Mouse (Mus musculus): ENCODE measurements around the gene Gm36864. TPM values are rescaled to one million over a fixed set of nuclear protein-coding genes. Genes with fewer than 3 reads are reported as not detected.

Gene Gm36864
- total RNA-seq, 2 experiments from 2014 or later, result not detected

Other genes starting within 250 kb of the Gm36864 start
- gene Klk1b11, start 240.3 kb upstream of the Gm36864 start, total RNA-seq (2021), result not detected
- gene Klk1b26, start 224.0 kb upstream of the Gm36864 start, total RNA-seq (2021), result under 1 TPM; 0.43 to 0.49 TPM
- gene Klk1b27, start 183.9 kb upstream of the Gm36864 start, total RNA-seq (2021), result not detected
- not detected for gene Klk1b21, start 133.8 kb upstream of the Gm36864 start, total RNA-seq (2021)
- gene Klk1b22, start 123.5 kb upstream of the Gm36864 start, total RNA-seq (2021), result not detected
- gene Klk1b16, start 99.4 kb upstream of the Gm36864 start, total RNA-seq (2021), result not detected
- gene Klk1b24, start 47.9 kb upstream of the Gm36864 start, total RNA-seq (2021), result not detected
- not detected for gene Klk1b3, start 38.0 kb upstream of the Gm36864 start, total RNA-seq (2021)
- gene Klk1b4, start 28.7 kb upstream of the Gm36864 start, total RNA-seq (2021), result not detected
- not detected for gene Klk1b5, start 20.2 kb upstream of the Gm36864 start, total RNA-seq (2021)
- under 1 TPM in 1 of 2 experiments, not detected in 1; 0.42 TPM for gene Klk1, start 10.8 kb upstream of the Gm36864 start, total RNA-seq (2021)
- under 1 TPM; 0.23 to 0.30 TPM for gene 1700028J19Rik, start 10.5 kb downstream of the Gm36864 start, total RNA-seq (2021)
- gene 2410002F23Rik, start 10.5 kb downstream of the Gm36864 start, total RNA-seq (2021), result 1 to 10 TPM; 6.3 to 8.2 TPM
- gene Acp4, start 21.2 kb downstream of the Gm36864 start, total RNA-seq (2021), result not detected
- not detected for gene Gm15517, start 25.3 kb downstream of the Gm36864 start, total RNA-seq (2021)
- 1 to 10 TPM; 1.6 to 2.2 TPM for gene Clec11a, start 70.7 kb downstream of the Gm36864 start, total RNA-seq (2021)
- gene Shank1, start 74.1 kb downstream of the Gm36864 start, total RNA-seq (2021), result under 1 TPM; 0.27 to 0.28 TPM
- 1 to 10 TPM; 1.6 to 2.1 TPM for gene Syt3, start 147.9 kb downstream of the Gm36864 start, total RNA-seq (2021)
- not detected for gene 1700008O03Rik, start 149.6 kb downstream of the Gm36864 start, total RNA-seq (2021)
- gene Lrrc4b, start 192.8 kb downstream of the Gm36864 start, total RNA-seq (2021), result under 1 TPM in 1 of 2 experiments, not detected in 1; 0.20 TPM
- not detected for gene Aspdh, start 229.2 kb downstream of the Gm36864 start, total RNA-seq (2021)
- gene Josd2, start 231.8 kb downstream of the Gm36864 start, total RNA-seq (2021), result 10 to 100 TPM; 48.7 to 49.2 TPM